Mouse (Mus musculus) ES-Bruce4 (cell line): Measurements from ENCODE around the gene Traf3ip1.

ENCODE experiments used
- EP300 ChIP-seq: IDR thresholded peaks from 2 replicates; pipeline ENCODE4 v1.6.1; 2011; ENCODE audit warnings: low read depth, low read length; ENCODE audit not compliant: insufficient read depth
- POLR2A ChIP-seq: IDR thresholded peaks from one replicate; pipeline ENCODE4 v1.8.1; 2011; ENCODE audit warnings: low read length; ENCODE audit not compliant: insufficient read depth

DNA sequence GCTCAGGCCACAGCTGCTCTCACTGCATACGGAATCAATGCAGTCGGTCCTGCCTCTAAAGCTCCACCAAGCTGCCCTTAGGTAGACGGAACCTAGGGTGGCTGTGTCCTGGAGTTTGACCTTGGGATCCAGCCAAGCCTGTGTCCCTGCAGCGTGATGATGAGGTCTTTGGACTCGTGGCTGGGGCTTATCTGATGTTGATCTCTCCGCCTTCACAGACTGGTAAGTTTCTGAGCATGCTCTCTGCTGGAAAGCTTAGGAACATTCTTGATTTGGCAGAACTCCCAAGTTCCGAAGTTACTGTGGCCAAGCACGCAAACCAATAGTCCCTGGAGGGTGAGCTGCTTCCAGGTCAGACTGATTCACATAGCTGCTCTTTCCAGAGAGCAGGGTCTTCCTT is 48.4 kb upstream of the Traf3ip1 start:
- TF ChIP-seq POLR2A: no peak
- no peak for TF ChIP-seq EP300
